Mouse (Mus musculus): Measurements from ENCODE around the gene Sycp2l. TPM values are rescaled to one million over a fixed set of nuclear protein-coding genes. Genes with fewer than 3 reads are reported as not detected.

The Sycp2l gene
- polyA plus RNA-seq (2015; fragmentation: Nextera tagmentation; extraction: Ambion mirVana): 0.09 TPM in 1 of 2 replicates, not detected in the other

DNA sequence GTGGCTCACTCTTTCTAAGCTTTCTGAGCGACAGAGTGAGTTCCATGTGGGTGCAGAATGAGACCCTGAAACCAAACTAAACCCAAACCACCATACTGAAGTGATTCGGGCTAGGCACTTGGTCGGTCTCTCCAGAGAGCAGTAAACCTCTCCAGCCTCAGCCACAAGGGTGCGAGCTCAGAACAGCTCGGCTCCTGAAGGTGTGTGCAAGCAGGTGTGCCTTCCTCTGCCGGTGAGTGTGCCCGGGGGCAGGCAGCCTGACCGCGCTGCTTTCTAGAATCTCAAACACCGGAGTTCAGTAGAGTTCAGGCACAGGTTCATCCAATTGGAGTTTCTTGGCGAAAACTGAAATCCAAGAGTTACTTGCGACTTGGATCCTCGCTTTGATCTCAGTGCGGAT lies at the start of gene Sycp2l:
TSS of gene Sycp2l (plus strand) at position 368 of the 400 bp plus-strand sequence.
- no peaks in the 10 kb centered on the region for H3K9me3 ChIP-seq (replicated peaks; ENCODE audit: control insufficient read depth, low read length)
- peaks cover 15% of the 10 kb centered on the region for H3K27me3 ChIP-seq (ENCODE audit: control insufficient read depth, insufficient read depth, low read length)
- WGBS: 30% methylated on average over 14 of the region's 14 CpGs
- H3K27ac ChIP-seq (ENCODE audit: low read length): no peak within 1 kb of the TSS
- H3K4me3 ChIP-seq (ENCODE audit: low read length): peak within 1 kb of the TSS; percentile 2; the same call in 1 of the 2 replicates
- H3K36me3 ChIP-seq (ENCODE audit: control insufficient read depth, insufficient read depth): no peaks in the 10 kb centered on the region
- no peaks in the 10 kb centered on the region for H3K4me1 ChIP-seq (ENCODE audit: control insufficient read depth, insufficient read depth, low read length)
- H3K4me2 ChIP-seq (ENCODE audit: low read depth, low read length): peak within 1 kb of the TSS; percentile 32
- no peak within 1 kb of the TSS for H3K9ac ChIP-seq (ENCODE audit: low read length)
- no peak for ATAC-seq (replicated peaks; ENCODE audit: extremely low read depth, insufficient read depth, low FRiP score)

DNA sequence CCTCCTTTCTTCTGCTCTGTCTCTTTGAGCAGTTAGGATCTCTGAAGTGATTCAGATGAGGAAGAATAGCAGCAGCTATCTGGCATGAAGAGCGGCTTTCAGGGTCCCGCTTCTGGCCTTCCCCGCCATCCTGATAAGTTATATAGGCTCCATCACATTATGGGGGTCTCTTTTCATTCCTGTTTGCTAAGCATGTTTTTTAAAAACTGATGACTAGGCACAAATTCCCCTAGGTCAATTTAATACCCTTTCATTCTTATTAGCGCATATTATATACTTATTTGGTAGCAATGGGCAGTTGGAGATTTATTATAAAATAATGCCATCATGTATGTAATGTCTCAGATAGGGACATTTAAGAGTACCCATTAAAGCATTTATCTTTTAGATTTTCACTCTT lies 46.5 kb upstream of the Sycp2l start:
- Histone ChIP-seq H3K27ac (ENCODE audit: low read length) (no peak overlapping the region), H3K36me3 (ENCODE audit: control insufficient read depth, insufficient read depth) (no peaks in the 10 kb centered on the region), H3K27me3 (ENCODE audit: control insufficient read depth, insufficient read depth, low read length) (no peaks in the 10 kb centered on the region), H3K4me2 (ENCODE audit: low read depth, low read length) (no peak overlapping the region), H3K4me1 (ENCODE audit: control insufficient read depth, insufficient read depth, low read length) (no peaks in the 10 kb centered on the region), H3K4me3 (ENCODE audit: low read length) (no peak overlapping the region), H3K9me3 (replicated peaks; ENCODE audit: control insufficient read depth, low read length) (no peaks in the 10 kb centered on the region), H3K9ac (ENCODE audit: low read length) (no peak overlapping the region)
- no peak for ATAC-seq (replicated peaks; ENCODE audit: extremely low read depth, insufficient read depth, low FRiP score)
- 89% methylated on average over 4 of the region's 4 CpGs for WGBS

DNA sequence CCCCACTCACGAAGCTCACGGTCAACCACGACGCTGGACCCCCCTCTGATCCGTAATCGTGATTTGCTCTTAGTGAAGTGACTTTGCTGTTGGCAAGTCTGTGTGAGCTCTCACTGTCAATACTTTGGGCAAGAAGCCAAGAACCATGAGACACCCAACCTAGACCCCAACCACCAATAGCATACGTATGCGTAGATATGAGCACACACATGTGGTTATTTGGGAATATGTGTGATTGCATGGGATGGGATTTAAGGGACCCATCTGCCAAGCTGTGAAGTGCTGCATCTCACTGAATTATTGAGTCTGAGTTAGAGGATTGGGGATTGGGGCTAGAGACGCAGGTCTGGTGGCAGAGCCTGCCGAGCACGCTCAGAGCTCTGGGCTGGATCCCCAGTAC lies 42.5 kb upstream of the Sycp2l start:
- WGBS: 92% methylated on average over 11 of the region's 11 CpGs
- H3K36me3 ChIP-seq (ENCODE audit: control insufficient read depth, insufficient read depth): no peaks in the 10 kb centered on the region
- no peak for ATAC-seq (replicated peaks; ENCODE audit: extremely low read depth, insufficient read depth, low FRiP score)

DNA sequence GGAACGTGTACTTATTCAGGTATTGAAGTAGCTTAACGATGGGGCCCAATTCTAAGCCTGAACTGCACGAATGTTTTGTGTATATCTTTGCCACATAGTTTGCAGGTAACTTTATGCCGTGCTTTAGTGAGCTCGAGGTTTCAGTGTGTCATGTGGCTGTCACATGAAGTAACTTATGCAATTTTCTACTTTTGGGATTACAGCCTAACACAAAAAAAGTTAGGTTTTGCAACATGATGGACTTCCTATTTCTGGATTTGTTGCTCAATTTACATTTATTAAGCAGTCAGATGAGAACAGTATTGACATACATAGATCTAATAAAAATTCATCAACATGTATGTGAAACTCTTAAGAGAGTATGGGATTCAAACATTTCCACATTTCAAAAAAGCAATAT lies 40.3 kb upstream of the Sycp2l start:
- Histone ChIP-seq H3K4me1 (ENCODE audit: control insufficient read depth, insufficient read depth, low read length) (no peaks in the 10 kb centered on the region; the same call in 1 of the 2 replicates), H3K27ac (ENCODE audit: low read length) (no peak overlapping the region), H3K36me3 (ENCODE audit: control insufficient read depth, insufficient read depth) (no peaks in the 10 kb centered on the region), H3K27me3 (ENCODE audit: control insufficient read depth, insufficient read depth, low read length) (peaks cover 8% of the 10 kb centered on the region), H3K9ac (ENCODE audit: low read length) (no peak overlapping the region), H3K4me2 (ENCODE audit: low read depth, low read length) (no peak overlapping the region), H3K9me3 (replicated peaks; ENCODE audit: control insufficient read depth, low read length) (no peaks in the 10 kb centered on the region), H3K4me3 (ENCODE audit: low read length) (no peak overlapping the region)
- ATAC-seq (replicated peaks; ENCODE audit: extremely low read depth, insufficient read depth, low FRiP score): no peak
- WGBS: 78% methylated on average over 5 of the region's 5 CpGs

More for the DNA sequence above, 42.5 kb upstream of the Sycp2l start:
- Histone ChIP-seq H3K27ac (ENCODE audit: low read length) (no peak overlapping the region), H3K4me2 (ENCODE audit: low read depth, low read length) (no peak overlapping the region), H3K27me3 (ENCODE audit: control insufficient read depth, insufficient read depth, low read length) (no peaks in the 10 kb centered on the region), H3K9ac (ENCODE audit: low read length) (no peak overlapping the region), H3K4me1 (ENCODE audit: control insufficient read depth, insufficient read depth, low read length) (no peaks in the 10 kb centered on the region), H3K4me3 (ENCODE audit: low read length) (no peak overlapping the region), H3K9me3 (replicated peaks; ENCODE audit: control insufficient read depth, low read length) (no peaks in the 10 kb centered on the region)

- no peaks in the 10 kb centered on the region for H3K9me3 ChIP-seq (replicated peaks; ENCODE audit: control insufficient read depth, low read length)
- H3K27ac ChIP-seq (ENCODE audit: low read length): no peak overlapping the region
- no peak overlapping the region for H3K4me3 ChIP-seq (ENCODE audit: low read length)
- peaks cover 24% of the 10 kb centered on the region for H3K27me3 ChIP-seq (ENCODE audit: control insufficient read depth, insufficient read depth, low read length)
- no peak overlapping the region for H3K9ac ChIP-seq (ENCODE audit: low read length)
- 59% methylated on average over 9 of the region's 9 CpGs for WGBS
- no peak for ATAC-seq (replicated peaks; ENCODE audit: extremely low read depth, insufficient read depth, low FRiP score)
- H3K36me3 ChIP-seq (ENCODE audit: control insufficient read depth, insufficient read depth): no peaks in the 10 kb centered on the region
- peaks cover 6% of the 10 kb centered on the region; the same call in 1 of the 2 replicates for H3K4me1 ChIP-seq (ENCODE audit: control insufficient read depth, insufficient read depth, low read length)
- H3K4me2 ChIP-seq (ENCODE audit: low read depth, low read length): no peak overlapping the region
Observed at GRCm38 (mm10) chr13:41077921-41078320, 36.2 kb upstream of the Sycp2l start.

- 10% methylated on average over 24 of the region's 24 CpGs for WGBS
- Histone ChIP-seq H3K9ac (ENCODE audit: low read length) (peak overlapping the region; percentile 15; the same call in 1 of the 2 replicates), H3K27ac (ENCODE audit: low read length) (no peak overlapping the region), H3K27me3 (ENCODE audit: control insufficient read depth, insufficient read depth, low read length) (peaks cover 24% of the 10 kb centered on the region), H3K9me3 (replicated peaks; ENCODE audit: control insufficient read depth, low read length) (no peaks in the 10 kb centered on the region), H3K4me1 (ENCODE audit: control insufficient read depth, insufficient read depth, low read length) (peaks cover 6% of the 10 kb centered on the region; the same call in 1 of the 2 replicates), H3K4me2 (ENCODE audit: low read depth, low read length) (peak overlapping the region; percentile 90), H3K4me3 (ENCODE audit: low read length) (peak overlapping the region; percentile 51), H3K36me3 (ENCODE audit: control insufficient read depth, insufficient read depth) (no peaks in the 10 kb centered on the region)
- ATAC-seq (replicated peaks; ENCODE audit: extremely low read depth, insufficient read depth, low FRiP score): peak; percentile 10; the same call in 1 of the 2 replicates
Observed at GRCm38 (mm10) chr13:41078690-41079420, 35.3 kb upstream of the Sycp2l start.

DNA sequence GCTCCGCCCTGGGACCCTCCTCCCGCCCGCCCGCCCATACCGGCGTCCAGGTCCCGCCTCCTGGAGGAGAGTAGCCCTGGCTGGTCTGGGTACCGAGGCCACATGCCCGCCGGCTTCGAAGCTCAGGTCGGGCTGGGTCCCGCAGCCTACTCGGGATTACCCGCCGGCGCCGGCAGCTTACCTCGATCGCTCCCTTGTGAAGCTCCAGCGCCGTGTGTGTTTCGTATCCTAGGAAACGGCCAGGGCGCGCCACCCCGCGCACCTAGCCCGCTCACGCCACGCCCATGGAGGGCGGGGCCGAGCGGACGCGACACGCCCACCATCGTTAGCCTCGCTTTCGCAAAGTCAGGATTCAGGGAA lies 34.7 kb upstream of the Sycp2l start, which contains the start of gene Mak:
TSS of gene Mak (minus strand) at position 286 of the 360 bp plus-strand sequence.
- ATAC-seq (replicated peaks; ENCODE audit: extremely low read depth, insufficient read depth, low FRiP score): peak; percentile 67
- under 1% methylated on average over 40 of the region's 40 CpGs for WGBS
- H3K27ac ChIP-seq (ENCODE audit: low read length): no peak within 1 kb of the TSS

DNA sequence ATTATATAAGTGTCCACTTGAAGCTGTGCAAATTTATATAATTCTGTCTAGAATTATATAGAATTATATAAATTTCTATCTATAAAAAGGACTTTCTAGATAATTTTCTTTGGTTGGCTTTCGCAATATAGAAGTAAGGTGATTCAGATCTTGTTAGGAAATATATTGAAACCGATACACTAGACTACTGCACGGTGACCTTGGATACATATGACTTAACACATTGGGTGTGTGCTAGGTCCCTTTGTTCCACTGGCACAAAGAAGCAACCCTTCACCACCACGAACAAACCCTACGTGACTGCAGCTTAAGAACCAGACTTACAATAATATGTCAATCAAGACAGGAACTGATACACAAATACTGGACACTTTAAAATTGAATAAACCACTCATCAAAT lies 34.2 kb upstream of the Sycp2l start:
- no peak overlapping the region; the same call in 1 of the 2 replicates for H3K4me3 ChIP-seq (ENCODE audit: low read length)
- H3K27ac ChIP-seq (ENCODE audit: low read length): no peak overlapping the region
- ATAC-seq (replicated peaks; ENCODE audit: extremely low read depth, insufficient read depth, low FRiP score): no peak

More for the DNA sequence above, 34.7 kb upstream of the Sycp2l start, which contains the start of gene Mak:
- Histone ChIP-seq H3K36me3 (ENCODE audit: control insufficient read depth, insufficient read depth) (no peaks in the 10 kb centered on the region), H3K9ac (ENCODE audit: low read length) (peak within 1 kb of the TSS; percentile 15; the same call in 1 of the 2 replicates), H3K27me3 (ENCODE audit: control insufficient read depth, insufficient read depth, low read length) (peaks cover 24% of the 10 kb centered on the region), H3K4me3 (ENCODE audit: low read length) (peak within 1 kb of the TSS; percentile 51), H3K9me3 (replicated peaks; ENCODE audit: control insufficient read depth, low read length) (no peaks in the 10 kb centered on the region), H3K4me1 (ENCODE audit: control insufficient read depth, insufficient read depth, low read length) (peaks cover 6% of the 10 kb centered on the region; the same call in 1 of the 2 replicates), H3K4me2 (ENCODE audit: low read depth, low read length) (peak within 1 kb of the TSS; percentile 90)

DNA sequence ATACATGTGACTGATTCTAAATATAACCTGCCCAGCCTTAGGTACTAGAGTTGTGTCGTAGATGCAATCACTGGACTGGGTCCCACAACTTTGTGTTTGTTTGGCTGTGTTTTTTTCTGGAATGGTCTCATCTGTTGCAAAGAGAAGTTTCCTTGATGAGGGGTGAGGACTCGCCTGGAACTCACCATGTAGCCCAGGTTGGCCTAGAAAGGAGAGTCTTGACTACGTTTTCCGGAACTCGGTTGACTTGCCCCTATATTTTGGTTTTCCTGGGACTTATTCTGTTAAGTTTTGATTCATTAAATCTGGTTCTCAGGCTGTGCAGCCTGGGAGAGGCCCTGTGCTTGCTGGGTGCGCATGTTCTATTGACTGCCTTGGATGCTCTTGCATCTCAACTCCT lies 33.4 kb upstream of the Sycp2l start:
- WGBS: 87% methylated on average over 6 of the region's 6 CpGs
- Histone ChIP-seq H3K4me1 (ENCODE audit: control insufficient read depth, insufficient read depth, low read length) (peaks cover 6% of the 10 kb centered on the region; the same call in 1 of the 2 replicates), H3K4me3 (ENCODE audit: low read length) (no peak overlapping the region), H3K4me2 (ENCODE audit: low read depth, low read length) (no peak overlapping the region), H3K36me3 (ENCODE audit: control insufficient read depth, insufficient read depth) (no peaks in the 10 kb centered on the region), H3K9ac (ENCODE audit: low read length) (no peak overlapping the region), H3K9me3 (replicated peaks; ENCODE audit: control insufficient read depth, low read length) (no peaks in the 10 kb centered on the region), H3K27me3 (ENCODE audit: control insufficient read depth, insufficient read depth, low read length) (peaks cover 24% of the 10 kb centered on the region), H3K27ac (ENCODE audit: low read length) (no peak overlapping the region)
- no peak for ATAC-seq (replicated peaks; ENCODE audit: extremely low read depth, insufficient read depth, low FRiP score)

More for the DNA sequence above, 34.2 kb upstream of the Sycp2l start:
- Histone ChIP-seq H3K36me3 (ENCODE audit: control insufficient read depth, insufficient read depth) (no peaks in the 10 kb centered on the region), H3K4me1 (ENCODE audit: control insufficient read depth, insufficient read depth, low read length) (peaks cover 6% of the 10 kb centered on the region; the same call in 1 of the 2 replicates), H3K9ac (ENCODE audit: low read length) (no peak overlapping the region), H3K27me3 (ENCODE audit: control insufficient read depth, insufficient read depth, low read length) (peaks cover 24% of the 10 kb centered on the region), H3K9me3 (replicated peaks; ENCODE audit: control insufficient read depth, low read length) (no peaks in the 10 kb centered on the region), H3K4me2 (ENCODE audit: low read depth, low read length) (peak overlapping the region; percentile 90)
- WGBS: 59% methylated on average over 5 of the region's 5 CpGs
